Mouse (Mus musculus) lung, adult 2 months (tissue): Measurements from ENCODE around the gene Plrg1. TPM values are rescaled to one million over a fixed set of nuclear protein-coding genes. Genes with fewer than 3 reads are reported as not detected.

ENCODE experiments used
- DNase-seq: peaks from one replicate; pipeline ENCODE4 v3.0.0; 2022
- H3K4me1 ChIP-seq: fragments of 200-500 bp; 2 replicates; pipeline ENCODE4 v1.6.1; 2011; ENCODE audit warnings: low read length; ENCODE audit not compliant: control insufficient read depth, insufficient read depth
- H3K4me3 ChIP-seq: fragments of 200-500 bp; replicated peaks from 2 replicates; pipeline ENCODE3; 2011; ENCODE audit warnings: low read depth, mild to moderate bottlenecking, control low read depth, low read length; ENCODE audit errors: extremely low read depth
- CTCF ChIP-seq: fragments of 200-500 bp; IDR thresholded peaks from 2 replicates; pipeline ENCODE4 v1.5.1; 2011; ENCODE audit warnings: mild to moderate bottlenecking, low read length, control low read depth; ENCODE audit not compliant: insufficient read depth
- POLR2A ChIP-seq: fragments of 200-500 bp; IDR thresholded peaks from 2 replicates; pipeline ENCODE4 v1.6.1; 2011; ENCODE audit warnings: low read depth, mild to moderate bottlenecking, control low read depth, low read length, borderline replicate concordance; ENCODE audit errors: extremely low read depth
- WGBS: fragments of 180-500 bp; shearing (Covaris S2); methylation state at CpG from one replicate; pipeline ENCODE4 v1.1.7; 2018; 5-methylcytosine and 5-hydroxymethylcytosine counted together
- polyA plus RNA-seq: library from polyadenylated mRNA; depleted of rRNA; stranded (reverse); fragments of >200 nt; gene quantifications from 2 replicates; pipeline ENCODE4 v1.2.3, GENCODE M21; 2012

Plrg1 gene
- polyA plus RNA-seq, 1 experiment: 41.1 TPM

- H3K4me3 ChIP-seq: no peak overlapping the region
- 74% methylated on average over 6 of the region's 6 CpGs for WGBS
- no peak for DNase-seq
- TF ChIP-seq CTCF (no peak), POLR2A (no peak)
- no peaks in the 10 kb centered on the region for H3K4me1 ChIP-seq
Measured at GRCm38 (mm10) chr3:83025036-83025435, 30.3 kb upstream of the Plrg1 start.

DNA sequence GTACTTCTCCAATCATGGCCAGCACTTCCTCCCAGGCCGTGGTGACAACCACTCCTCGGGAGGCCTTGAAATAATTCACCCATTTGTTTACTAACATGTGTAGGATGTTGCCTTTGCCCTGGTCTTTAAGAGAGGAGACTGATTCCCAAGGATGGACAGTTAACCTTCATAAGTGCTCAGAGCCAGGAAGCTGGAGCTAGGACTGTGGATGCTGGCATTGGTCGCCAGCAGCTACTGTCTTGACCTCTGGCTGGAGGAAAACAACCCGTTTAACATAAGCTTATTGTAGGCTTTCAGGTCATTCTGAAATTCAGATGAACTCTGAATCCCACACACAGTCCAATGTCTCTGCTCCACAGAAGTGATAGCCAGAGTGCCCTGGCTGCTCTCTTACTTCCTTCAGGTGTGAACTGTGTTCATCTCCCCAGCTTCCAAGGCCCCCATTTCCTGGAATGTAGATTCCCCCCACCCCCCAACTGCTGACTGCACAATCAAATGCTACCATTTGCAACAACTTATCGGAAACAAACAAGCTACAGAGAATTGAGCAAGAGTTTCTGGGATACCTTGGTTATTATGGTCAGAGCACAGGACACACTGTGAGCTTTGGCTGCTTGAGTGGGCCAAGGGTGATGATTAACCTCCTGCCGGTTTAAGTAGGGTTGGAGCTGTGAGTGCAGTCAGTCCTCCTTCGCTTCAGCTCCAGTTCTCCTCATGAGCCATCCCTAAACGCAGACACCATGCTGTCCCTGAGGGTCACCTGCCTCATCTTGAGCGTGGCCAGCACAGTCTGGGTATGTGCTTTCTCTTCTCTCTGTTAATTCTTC is 29.6 kb upstream of the Plrg1 start, which contains the start of gene Fga:
Gene Fga (plus strand): TSS at position 602 of the 827 bp plus-strand sequence.
- H3K4me1 ChIP-seq: no peaks in the 10 kb centered on the region
- no peak within 1 kb of the TSS for H3K4me3 ChIP-seq
- WGBS: 67% methylated on average over 9 of the region's 9 CpGs
- DNase-seq: no peak
- TF ChIP-seq CTCF: no peak
- TF ChIP-seq POLR2A: no peak

DNA sequence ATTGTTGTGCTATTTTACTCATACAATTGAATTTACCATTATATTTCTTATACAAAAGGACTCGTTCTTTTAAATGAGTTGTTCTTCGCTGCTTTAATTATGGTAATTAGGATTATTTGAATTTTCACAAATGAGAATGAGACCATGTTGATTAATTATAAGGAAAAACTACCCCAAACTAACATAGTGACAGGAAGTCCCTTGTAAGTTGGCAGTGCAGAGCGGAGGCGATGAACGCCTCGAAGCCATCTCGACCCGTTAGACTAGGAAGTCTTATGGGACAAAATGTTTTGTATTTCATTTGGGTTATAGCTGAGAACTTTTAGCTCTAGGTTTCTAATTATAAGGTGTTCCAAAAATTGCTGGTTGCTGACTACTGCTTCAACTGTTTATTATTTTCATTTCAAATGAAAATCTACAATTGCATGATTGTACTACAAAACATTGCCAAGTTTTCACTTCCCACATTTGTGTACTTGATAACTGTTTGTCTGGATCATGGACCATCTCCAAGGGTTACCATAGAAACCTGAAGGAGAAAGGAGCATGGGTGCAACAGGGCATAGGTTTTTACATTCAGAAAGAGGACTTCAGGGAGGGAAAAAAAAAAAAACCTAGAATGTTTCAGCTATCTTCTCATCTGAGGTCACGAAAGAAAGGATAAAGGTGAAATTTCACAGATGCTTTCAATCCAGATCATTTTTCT is 27.6 kb upstream of the Plrg1 start:
- TF ChIP-seq POLR2A: no peak
- no peak for TF ChIP-seq CTCF
- no peak for DNase-seq
- no peak overlapping the region for H3K4me3 ChIP-seq
- 89% methylated on average over 9 of the region's 9 CpGs for WGBS
- no peaks in the 10 kb centered on the region for H3K4me1 ChIP-seq

- Histone ChIP-seq H3K4me1 (no peaks in the 10 kb centered on the region), H3K4me3 (no peak overlapping the region)
- 88% methylated on average over 4 of the region's 4 CpGs for WGBS
- no peak for TF ChIP-seq POLR2A
- DNase-seq: no peak
Measured at GRCm38 (mm10) chr3:83030331-83030730, 25.0 kb upstream of the Plrg1 start.

DNA sequence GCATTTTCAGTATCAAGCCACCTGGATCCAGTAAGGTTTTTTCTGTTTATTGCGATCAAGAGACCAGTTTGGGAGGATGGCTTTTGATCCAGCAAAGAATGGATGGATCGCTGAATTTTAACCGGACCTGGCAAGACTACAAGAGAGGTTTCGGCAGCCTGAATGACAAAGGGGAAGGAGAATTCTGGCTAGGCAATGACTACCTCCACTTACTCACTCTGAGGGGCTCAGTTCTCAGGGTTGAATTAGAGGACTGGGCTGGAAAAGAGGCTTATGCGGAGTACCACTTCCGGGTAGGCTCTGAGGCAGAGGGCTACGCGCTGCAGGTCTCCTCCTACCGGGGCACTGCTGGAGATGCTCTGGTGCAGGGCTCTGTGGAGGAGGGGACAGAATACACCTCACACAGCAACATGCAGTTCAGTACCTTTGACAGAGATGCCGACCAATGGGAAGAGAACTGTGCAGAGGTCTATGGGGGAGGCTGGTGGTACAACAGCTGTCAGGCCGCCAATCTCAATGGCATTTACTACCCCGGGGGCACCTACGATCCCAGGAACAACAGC is 22.5 kb upstream of the Plrg1 start:
- H3K4me3 ChIP-seq: no peak overlapping the region
- no peak for DNase-seq
- no peaks in the 10 kb centered on the region for H3K4me1 ChIP-seq
- TF ChIP-seq POLR2A (no peak), CTCF (no peak)
- 61% methylated on average over 13 of the region's 13 CpGs for WGBS

GRCm38 (mm10) chr3:83033801-83034200 is 21.5 kb upstream of the Plrg1 start:
- 78% methylated on average over 8 of the region's 8 CpGs for WGBS
- Histone ChIP-seq H3K4me3 (no peak overlapping the region), H3K4me1 (no peaks in the 10 kb centered on the region)
- no peak for DNase-seq
- TF ChIP-seq CTCF (no peak), POLR2A (no peak)

DNA sequence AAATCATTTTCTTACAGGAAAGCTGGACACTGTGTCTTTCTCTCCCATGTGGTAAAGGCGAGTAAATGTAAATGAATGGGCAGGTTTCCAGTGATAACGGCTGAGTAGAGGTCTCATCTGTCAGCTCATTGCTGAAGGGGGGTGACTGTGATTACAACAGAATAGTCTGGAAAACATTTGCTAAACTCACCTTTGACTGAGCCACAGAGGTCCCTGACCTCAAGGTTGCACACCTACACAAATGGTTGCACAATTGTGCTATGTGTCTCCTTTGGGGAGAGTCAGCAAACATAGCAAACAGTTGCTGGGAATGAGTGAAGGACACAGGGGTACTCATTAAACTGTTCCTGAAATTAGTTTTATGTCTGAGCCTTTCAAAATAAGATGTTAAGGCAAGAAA is 16.5 kb upstream of the Plrg1 start:
- H3K4me3 ChIP-seq: no peak overlapping the region
- WGBS: 52% methylated on average over 2 of the region's 2 CpGs
- DNase-seq: no peak
- H3K4me1 ChIP-seq: no peaks in the 10 kb centered on the region
- no peak for TF ChIP-seq CTCF
- no peak for TF ChIP-seq POLR2A

DNA sequence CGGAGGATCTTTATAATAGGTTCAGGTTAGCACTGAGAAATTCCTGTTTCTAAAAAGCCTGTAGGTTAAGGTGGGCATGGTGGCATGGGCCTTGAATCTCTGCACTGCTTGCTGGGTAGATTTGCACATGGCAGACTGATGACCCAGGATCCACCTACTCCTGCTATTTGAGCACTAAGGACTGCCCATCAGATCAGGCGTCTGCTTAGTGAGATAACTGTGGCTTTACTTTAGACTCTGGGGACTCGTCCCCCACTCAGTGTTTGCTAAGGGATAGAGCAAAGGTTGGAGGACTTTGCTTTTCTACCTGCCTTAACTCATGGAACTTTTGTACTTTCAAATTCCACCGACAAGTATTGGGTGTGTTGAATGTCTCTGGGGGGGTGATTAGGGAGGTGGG is 15.7 kb upstream of the Plrg1 start:
- H3K4me1 ChIP-seq: no peaks in the 10 kb centered on the region
- H3K4me3 ChIP-seq: no peak overlapping the region
- no peak for DNase-seq
- WGBS: 65% methylated on average over 4 of the region's 4 CpGs
- no peak for TF ChIP-seq CTCF
- no peak for TF ChIP-seq POLR2A

- TF ChIP-seq CTCF (no peak), POLR2A (no peak)
- Histone ChIP-seq H3K4me1 (no peaks in the 10 kb centered on the region), H3K4me3 (no peak overlapping the region)
- no peak for DNase-seq
- WGBS: 84% methylated on average over 5 of the region's 5 CpGs
Measured at GRCm38 (mm10) chr3:83042451-83042850, 12.9 kb upstream of the Plrg1 start.

GRCm38 (mm10) chr3:83046649-83047048 is 8.7 kb upstream of the Plrg1 start:
- DNase-seq: no peak
- no peak overlapping the region for H3K4me3 ChIP-seq
- no peak for TF ChIP-seq CTCF
- TF ChIP-seq POLR2A: no peak
- 84% methylated on average over 11 of the region's 11 CpGs for WGBS
- H3K4me1 ChIP-seq: no peaks in the 10 kb centered on the region
